ENCODE assay signal across 29 mouse cellular contexts in the genomic region with DNA sequence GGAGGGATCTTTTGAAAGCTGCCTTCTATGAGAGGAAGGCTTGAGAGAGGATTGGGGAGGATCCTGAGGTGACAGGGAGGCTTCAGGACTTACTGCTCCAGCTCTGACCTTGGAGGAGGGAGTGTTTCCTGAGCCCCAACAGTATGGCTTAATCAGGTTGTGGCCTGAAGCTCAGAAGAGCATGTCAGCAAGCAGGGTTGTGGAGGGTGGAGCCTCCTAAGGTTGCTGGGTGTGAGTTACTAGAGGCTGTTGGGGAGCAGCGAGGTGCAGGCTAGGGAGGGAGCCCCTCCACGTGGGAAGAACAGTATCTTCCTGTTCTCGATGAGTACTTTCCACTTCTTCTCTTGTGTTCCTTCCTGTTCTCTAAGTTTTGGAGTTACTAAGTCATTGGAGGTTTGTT. TPM values are rescaled to one million over a fixed set of nuclear protein-coding genes. Genes with fewer than 3 reads are reported as not detected.
DNase-seq lines count a peak whose midpoint lies in the region; ATAC-seq lines count a peak whose summit lies in the region.
"Had no signal": no experiment of that assay in that cellular context is flagged by ENCODE, and none has a peak within 500 bp of the region (broad histone marks: within the 10 kb centered on the region; RNA-seq: fewer than 3 reads in every experiment).

No protein-coding gene starts in this region.

- ATAC-seq in kidney, embryonic 15.5 days (replicated peaks; ENCODE audit: low FRiP score): 0 out of 2 replicates have a peak, but pooled peaks have one; percentile 30
- 0 out of 2 replicates have a peak, but pooled peaks have one; percentile 26 for ATAC-seq in common myeloid progenitor, adult 5-6 weeks (replicated peaks; ENCODE audit: low read depth, poor library complexity, severe bottlenecking)
- ATAC-seq in erythroid progenitor cell, adult 5-6 weeks (replicated peaks; ENCODE audit: low FRiP score, poor library complexity, severe bottlenecking): peak; percentile 48; the same call in 1 of the 2 replicates
- peak; percentile 56 for ATAC-seq in megakaryocyte progenitor cell, adult 5-6 weeks (replicated peaks; ENCODE audit: poor library complexity)
- ATAC-seq: activated CD4-positive, CD25-positive, alpha-beta regulatory T cell, adult 4 months; forebrain, embryonic 15.5 days; inflammation-experienced regulatory T-cells, adult 6 months; midbrain, embryonic 16.5 days had no signal

- peak overlapping the region; percentile 37; the same call in 1 of the 2 replicates for H3K27ac ChIP-seq in kidney, embryonic 15.5 days
- H3K27ac ChIP-seq: forebrain, embryonic 15.5 days; heart, embryonic 15.5 days; hindbrain, embryonic 14.5 days; left cerebral cortex, adult 2 months; lung, embryonic 15.5 days; midbrain, embryonic 10.5 days; neural tube, embryonic 13.5 days; stomach, embryonic 15.5 days had no signal

- H3K36me3 ChIP-seq in kidney, embryonic 15.5 days: peaks cover 6% of the 10 kb centered on the region; the same call in 1 of the 2 replicates
- H3K36me3 ChIP-seq: forebrain, embryonic 15.5 days; heart, embryonic 15.5 days; lung, embryonic 15.5 days; neural tube, embryonic 13.5 days; stomach, embryonic 15.5 days had no signal

- 18% methylated on average over 3 of the region's 3 CpGs for WGBS in kidney, embryonic 15.5 days

- H3K27me3 ChIP-seq in kidney, embryonic 15.5 days: no peaks in the 10 kb centered on the region
- H3K27me3 ChIP-seq: forebrain, embryonic 15.5 days; heart, embryonic 15.5 days; lung, embryonic 15.5 days; stomach, embryonic 15.5 days had no signal

- DNase-seq in kidney, postnatal 10 days: no peak
- no peak for DNase-seq in ovary, adult 18-20 months (ENCODE audit: low spot score)
- no peak for DNase-seq in cerebellum, postnatal 4 days (ENCODE audit: low spot score in 2 of 2)
- DNase-seq: adrenal gland, postnatal 10 days; cerebellum, adult 18-20 months; cerebellum, postnatal 14 days; gastrocnemius, postnatal 36 days; heart, postnatal 4 days; layer of hippocampus, adult 9-11 months; lung, postnatal 4 days; right cerebral cortex, postnatal 4 days; thymus, adult 18-20 months; thymus, postnatal 4 days had no signal

- H3K4me2 ChIP-seq in kidney, embryonic 15.5 days: no peak overlapping the region
- H3K4me2 ChIP-seq: forebrain, embryonic 15.5 days; heart, embryonic 15.5 days; hindbrain, embryonic 14.5 days; lung, embryonic 15.5 days; neural tube, embryonic 13.5 days; stomach, embryonic 15.5 days had no signal

- H3K9ac ChIP-seq in kidney, embryonic 15.5 days: no peak overlapping the region
- H3K9ac ChIP-seq: forebrain, embryonic 15.5 days; heart, embryonic 15.5 days; hindbrain, embryonic 14.5 days; lung, embryonic 15.5 days; neural tube, embryonic 13.5 days; stomach, embryonic 15.5 days had no signal

- H3K4me1 ChIP-seq in kidney, embryonic 15.5 days: peaks cover 68% of the 10 kb centered on the region
- H3K4me1 ChIP-seq: forebrain, embryonic 15.5 days had no signal

- H3K9me3 ChIP-seq in kidney, embryonic 15.5 days (replicated peaks): no peaks in the 10 kb centered on the region
- H3K9me3 ChIP-seq: forebrain, embryonic 15.5 days; heart, embryonic 15.5 days; lung, embryonic 15.5 days; midbrain, embryonic 10.5 days; neural tube, embryonic 13.5 days; stomach, embryonic 15.5 days had no signal

- no peak overlapping the region for H3K4me3 ChIP-seq in kidney, embryonic 15.5 days (replicated peaks)
- H3K4me3 ChIP-seq: forebrain, embryonic 15.5 days; heart, embryonic 15.5 days; left cerebral cortex, adult 2 months; lung, embryonic 15.5 days; midbrain, embryonic 10.5 days; myocyte; neural tube, embryonic 13.5 days; stomach, embryonic 15.5 days had no signal

RNA-seq across cellular contexts. Expression of gene Galnt10, which starts 32.0 kb away (rescaled TPM):
- 22.3 and 23.6 TPM in 2 replicates for polyA plus RNA-seq in kidney, embryonic 15.5 days (2015; fragmentation: Nextera tagmentation; extraction: Ambion mirVana)
- total RNA-seq in common myeloid progenitor, adult 5-6 weeks (2017): 9.2 and 15.1 TPM in 2 replicates
- 50.5 and 56.6 TPM in 2 replicates for total RNA-seq in erythroid progenitor cell, adult 5-6 weeks (2015; ENCODE audit: low replicate concordance)
- 81.6 and 90.9 TPM in 2 replicates for total RNA-seq in erythroid progenitor cell, adult 5-6 weeks (2017; ENCODE audit: low replicate concordance)
- total RNA-seq in megakaryocyte progenitor cell, adult 5-6 weeks (2015): 4.0 and 4.8 TPM in 2 replicates
- total RNA-seq in megakaryocyte progenitor cell, adult 5-6 weeks (2017): 7.0 and 8.8 TPM in 2 replicates
